Mouse (Mus musculus) G1E (cell line): ENCODE measurements around the gene Tex9.

Experiments used
- CTCF ChIP-seq: IDR thresholded peaks from 2 replicates; pipeline ENCODE4 v1.5.1; 2012; ENCODE audit warnings: low read depth, low read length, inconsistent platforms, mixed read lengths
- GATA1 ChIP-seq: IDR thresholded peaks from 2 replicates; pipeline ENCODE4 v1.6.1; 2012; ENCODE audit warnings: borderline replicate concordance, low read length, inconsistent platforms, mixed read lengths

DNA sequence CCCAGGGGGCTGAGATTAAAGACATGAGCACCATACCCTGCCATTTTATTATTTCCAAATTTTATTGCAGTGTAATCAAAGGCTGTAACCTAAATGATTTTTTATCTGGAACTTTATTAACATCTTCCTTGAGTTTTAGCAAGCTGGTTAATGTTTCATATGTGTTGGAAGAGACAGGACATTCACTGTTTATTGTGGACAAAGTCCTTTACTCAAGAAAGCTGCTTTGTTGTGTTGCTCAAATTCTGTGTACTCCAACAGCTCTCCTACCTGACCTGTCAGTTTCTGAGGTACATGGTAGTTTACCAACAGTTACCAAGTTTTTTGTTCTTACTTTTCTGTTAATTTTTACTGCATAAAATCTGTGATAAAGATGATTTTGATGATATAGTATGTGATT is 23.4 kb upstream of the Tex9 start:
- TF ChIP-seq CTCF: no peak
- no peak for TF ChIP-seq GATA1
